Mouse (Mus musculus) stomach, embryonic 14.5 days (tissue): ENCODE measurements at regions not wholly inside any gene's neighbourhood (a gene's known extent, or its start where the extent isn't known, plus 50 kb on each side); places are given as distances from the start of the nearest gene placed in this dataset.

Source experiments
- ATAC-seq: fragments of 200-750 bp; cut with Nextera tagmentation; 2 replicates; pipeline ENCODE4 v1.8.0; 2017; ENCODE audit warnings: low read depth, moderate TSS enrichment; ENCODE audit not compliant: insufficient number of reproducible peaks, insufficient read depth, low FRiP score
- H3K27ac ChIP-seq: fragments of 300-500 bp; sonication (generic); 2 replicates; pipeline ENCODE4 v1.5.1; 2014; ENCODE audit warnings: mild to moderate bottlenecking, low read length, moderate library complexity, mixed read lengths
- H3K27me3 ChIP-seq: fragments of 300-500 bp; sonication (generic); 2 replicates; pipeline ENCODE4 v1.6.1; 2014; ENCODE audit warnings: low read length, control low read depth, mixed read lengths; ENCODE audit not compliant: control insufficient read depth, insufficient read depth
- H3K36me3 ChIP-seq: fragments of 300-500 bp; sonication (generic); 2 replicates; pipeline ENCODE4 v1.6.1; 2014; ENCODE audit warnings: mild to moderate bottlenecking, control low read depth, low read length, moderate library complexity, mixed read lengths; ENCODE audit not compliant: control insufficient read depth, insufficient read depth
- H3K4me1 ChIP-seq: fragments of 300-500 bp; sonication (generic); 2 replicates; pipeline ENCODE4 v1.6.1; 2014; ENCODE audit warnings: low read length, control low read depth, mixed read lengths; ENCODE audit not compliant: control insufficient read depth, insufficient read depth
- H3K4me2 ChIP-seq: fragments of 300-500 bp; sonication (generic); replicated peaks from 2 replicates; pipeline ENCODE4 v1.6.1; 2014; ENCODE audit warnings: low read depth, low read length, control low read depth
- H3K4me3 ChIP-seq: fragments of 300-500 bp; sonication (generic); 2 replicates; pipeline ENCODE4 v1.5.1; 2014; ENCODE audit warnings: low read depth, low read length, control low read depth
- H3K9ac ChIP-seq: fragments of 300-500 bp; sonication (generic); replicated peaks from 2 replicates; pipeline ENCODE4 v1.6.1; 2014; ENCODE audit warnings: low read depth, mild to moderate bottlenecking, control low read depth, low read length, moderate library complexity, mixed read lengths
- H3K9me3 ChIP-seq: fragments of 300-500 bp; sonication (generic); 2 replicates; pipeline ENCODE4 v1.6.1; 2016; ENCODE audit warnings: low read depth, low read length, control low read depth; ENCODE audit not compliant: control insufficient read depth
- WGBS: fragments of 180-500 bp; shearing (Covaris S2); extraction: QIAGEN DNeasy Blood & Tissue Kit; methylation state at CpG from one replicate; pipeline ENCODE4 v1.1.7; 2014; 5-methylcytosine and 5-hydroxymethylcytosine counted together

- Histone ChIP-seq H3K4me1 (0 out of 2 replicates have a peak, but pooled peaks cover 5% of the 10 kb centered on the region), H3K9ac (no peak overlapping the region), H3K4me3 (no peak overlapping the region), H3K36me3 (no peaks in the 10 kb centered on the region), H3K27me3 (no peaks in the 10 kb centered on the region), H3K4me2 (no peak overlapping the region), H3K27ac (no peak overlapping the region), H3K9me3 (no peaks in the 10 kb centered on the region)
- no peak for ATAC-seq
- WGBS, result 88% methylated on average over 4 of the region's 4 CpGs
Observed at GRCm38 (mm10) chr5:41371461-41371860, 336.5 kb downstream of the Rab28 start.

DNA sequence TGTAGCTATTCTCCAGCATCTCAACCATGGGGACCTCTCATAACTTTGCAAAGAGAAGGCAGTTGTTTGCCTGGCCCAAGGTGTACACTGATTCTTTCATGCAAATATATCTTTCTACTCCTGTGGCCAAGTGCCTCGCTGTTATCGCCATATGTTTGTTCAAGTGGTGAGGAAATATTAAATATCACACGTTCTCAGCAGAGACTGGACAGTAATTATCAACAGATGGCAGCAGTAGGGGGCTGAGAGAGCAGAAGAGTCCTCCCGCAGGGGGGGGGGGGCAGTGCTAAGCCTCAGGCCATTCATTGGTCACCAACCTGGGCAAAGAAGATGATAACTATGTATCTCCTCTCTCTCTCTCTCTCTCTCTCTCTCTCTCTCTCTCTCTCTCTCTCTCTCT is 337.6 kb downstream of the Rab28 start:
- Histone ChIP-seq H3K27ac (no peak overlapping the region), H3K36me3 (no peaks in the 10 kb centered on the region), H3K9ac (no peak overlapping the region), H3K4me3 (no peak overlapping the region), H3K4me2 (no peak overlapping the region), H3K27me3 (no peaks in the 10 kb centered on the region), H3K9me3 (no peaks in the 10 kb centered on the region), H3K4me1 (0 out of 2 replicates have a peak, but pooled peaks cover 5% of the 10 kb centered on the region)
- no peak for ATAC-seq
- WGBS, result 38% methylated on average over 4 of the region's 4 CpGs

- no peak overlapping the region for H3K4me2 ChIP-seq
- H3K4me1 ChIP-seq, result 0 out of 2 replicates have a peak, but pooled peaks cover 5% of the 10 kb centered on the region
- WGBS, result 42% methylated on average over 3 of the region's 3 CpGs
- H3K9me3 ChIP-seq, result no peaks in the 10 kb centered on the region
- H3K9ac ChIP-seq, result no peak overlapping the region
- no peaks in the 10 kb centered on the region for H3K27me3 ChIP-seq
- H3K36me3 ChIP-seq, result no peaks in the 10 kb centered on the region
- no peak overlapping the region for H3K27ac ChIP-seq
- no peak overlapping the region for H3K4me3 ChIP-seq
- ATAC-seq, result no peak
Observed at GRCm38 (mm10) chr5:41369907-41370306, 338.1 kb downstream of the Rab28 start.

GRCm38 (mm10) chr5:41365883-41366282 is 342.1 kb downstream of the Rab28 start:
- no peak overlapping the region for H3K9ac ChIP-seq
- H3K36me3 ChIP-seq, result no peaks in the 10 kb centered on the region
- H3K9me3 ChIP-seq, result no peaks in the 10 kb centered on the region
- ATAC-seq, result no peak
- no peak overlapping the region for H3K27ac ChIP-seq
- 77% methylated on average over 4 of the region's 4 CpGs for WGBS
- no peak overlapping the region for H3K4me2 ChIP-seq
- H3K4me1 ChIP-seq, result 0 out of 2 replicates have a peak, but pooled peaks cover 5% of the 10 kb centered on the region
- no peaks in the 10 kb centered on the region for H3K27me3 ChIP-seq
- H3K4me3 ChIP-seq, result no peak overlapping the region

GRCm38 (mm10) chr5:41348410-41348821 is 359.5 kb downstream of the Rab28 start:
- 82% methylated on average over 2 of the region's 2 CpGs for WGBS
- H3K27ac ChIP-seq, result no peak overlapping the region
- no peaks in the 10 kb centered on the region for H3K27me3 ChIP-seq
- ATAC-seq, result no peak
- H3K4me2 ChIP-seq, result no peak overlapping the region
- no peaks in the 10 kb centered on the region for H3K9me3 ChIP-seq
- H3K9ac ChIP-seq, result no peak overlapping the region
- no peak overlapping the region for H3K4me3 ChIP-seq
- no peaks in the 10 kb centered on the region for H3K36me3 ChIP-seq
- no peaks in the 10 kb centered on the region for H3K4me1 ChIP-seq

GRCm38 (mm10) chr5:41347416-41347815 is 360.5 kb downstream of the Rab28 start:
- no peak overlapping the region for H3K27ac ChIP-seq
- no peak for ATAC-seq
- H3K9me3 ChIP-seq, result no peaks in the 10 kb centered on the region
- H3K27me3 ChIP-seq, result no peaks in the 10 kb centered on the region
- no peak overlapping the region for H3K4me2 ChIP-seq
- no peaks in the 10 kb centered on the region for H3K36me3 ChIP-seq
- WGBS, result 87% methylated on average over 3 of the region's 3 CpGs
- no peak overlapping the region for H3K9ac ChIP-seq
- H3K4me3 ChIP-seq, result no peak overlapping the region
- no peaks in the 10 kb centered on the region for H3K4me1 ChIP-seq

- no peak overlapping the region for H3K4me3 ChIP-seq
- WGBS, result 72% methylated on average over 1 of the region's 1 CpGs
Observed at GRCm38 (mm10) chr5:41340581-41340980, 367.4 kb downstream of the Rab28 start.

DNA sequence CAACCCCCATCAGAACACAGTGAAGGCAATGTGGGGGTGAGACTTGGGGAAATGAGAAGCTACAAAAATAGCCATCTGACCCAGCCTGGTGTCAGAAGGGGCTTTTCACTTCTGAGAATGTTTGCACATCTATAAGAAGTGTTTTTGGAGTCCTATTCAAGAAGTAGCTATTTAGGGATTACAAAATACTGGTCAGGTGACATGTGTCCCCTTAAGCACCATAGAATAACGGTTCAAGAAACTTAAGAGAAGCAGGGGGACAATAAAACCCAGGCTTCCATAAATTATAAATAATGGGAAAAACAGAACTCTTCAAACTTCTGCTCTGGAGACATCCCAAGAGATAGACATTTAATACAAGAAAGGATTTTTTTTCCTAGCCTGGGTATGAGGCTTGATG is 411.5 kb downstream of the Rab28 start:
- Histone ChIP-seq H3K9me3 (no peaks in the 10 kb centered on the region), H3K4me3 (no peak overlapping the region), H3K9ac (no peak overlapping the region), H3K4me2 (no peak overlapping the region), H3K4me1 (no peaks in the 10 kb centered on the region), H3K27ac (no peak overlapping the region), H3K36me3 (no peaks in the 10 kb centered on the region), H3K27me3 (no peaks in the 10 kb centered on the region)
- ATAC-seq, result no peak
- WGBS, result 73% methylated on average over 1 of the region's 1 CpGs

More at GRCm38 (mm10) chr5:41340581-41340980, 367.4 kb downstream of the Rab28 start:
- no peaks in the 10 kb centered on the region for H3K27me3 ChIP-seq
- H3K36me3 ChIP-seq, result no peaks in the 10 kb centered on the region
- H3K9me3 ChIP-seq, result no peaks in the 10 kb centered on the region
- H3K27ac ChIP-seq, result no peak overlapping the region
- H3K9ac ChIP-seq, result no peak overlapping the region
- ATAC-seq, result no peak
- no peak overlapping the region for H3K4me2 ChIP-seq
- no peaks in the 10 kb centered on the region for H3K4me1 ChIP-seq

GRCm38 (mm10) chr5:41266731-41267130 is 441.2 kb downstream of the Rab28 start:
- no peaks in the 10 kb centered on the region for H3K9me3 ChIP-seq
- H3K4me1 ChIP-seq, result no peaks in the 10 kb centered on the region
- H3K4me2 ChIP-seq, result no peak overlapping the region
- H3K4me3 ChIP-seq, result no peak overlapping the region
- no peak for ATAC-seq
- no peaks in the 10 kb centered on the region for H3K27me3 ChIP-seq
- no peak overlapping the region for H3K27ac ChIP-seq
- no peaks in the 10 kb centered on the region for H3K36me3 ChIP-seq
- no peak overlapping the region for H3K9ac ChIP-seq
